In genomic region chr4:114315051-114315450, GRCm38 (mm10) we compare ENCODE assay signal across 10 mouse cellular contexts.
"Had no signal": no experiment of that assay in that cellular context is flagged by ENCODE, and none has a peak within 500 bp of the region (broad histone marks: within the 10 kb centered on the region; RNA-seq: fewer than 3 reads in every experiment).

No protein-coding gene starts in this region.

- H3K9ac ChIP-seq: limb, embryonic 12.5 days; liver, embryonic 13.5 days; liver, postnatal 0 days; midbrain, embryonic 13.5 days had no signal

- DNase-seq: layer of hippocampus, adult 9-11 months; layer of hippocampus, postnatal 36 days; liver, embryonic 13.5 days; liver, postnatal 0 days; right cerebral cortex, postnatal 14 days; thymus, postnatal 14 days had no signal

- H3K27me3 ChIP-seq: limb, embryonic 12.5 days; liver, embryonic 13.5 days; midbrain, embryonic 13.5 days had no signal

- H3K4me3 ChIP-seq: limb, embryonic 12.5 days; liver, embryonic 13.5 days; midbrain, embryonic 13.5 days had no signal

- H3K4me2 ChIP-seq: limb, embryonic 12.5 days; liver, embryonic 13.5 days; midbrain, embryonic 13.5 days had no signal

- H3K9me3 ChIP-seq: limb, embryonic 12.5 days; liver, embryonic 13.5 days; midbrain, embryonic 13.5 days had no signal

- H3K27ac ChIP-seq: kidney, postnatal 0 days; limb, embryonic 12.5 days; liver, embryonic 13.5 days; midbrain, embryonic 13.5 days; stomach, postnatal 0 days had no signal

- ATAC-seq: liver, postnatal 0 days; midbrain, embryonic 13.5 days had no signal

- H3K36me3 ChIP-seq: limb, embryonic 12.5 days; liver, embryonic 13.5 days; midbrain, embryonic 13.5 days had no signal

- H3K4me1 ChIP-seq: limb, embryonic 12.5 days; liver, embryonic 13.5 days; midbrain, embryonic 13.5 days had no signal
